Mouse (Mus musculus) adrenal gland, postnatal 10 days (tissue): ENCODE measurements around the gene Gm45808. TPM values are rescaled to one million over a fixed set of nuclear protein-coding genes. Genes with fewer than 3 reads are reported as not detected.

Experiments
- DNase-seq: peaks from one replicate; pipeline ENCODE4 v3.0.0; 2021; ENCODE audit warnings: mixed read lengths
- microRNA-seq: library from miRNA; unstranded; fragments of <30 nt; microRNA quantifications from one replicate; pipeline ENCODE4 v1.2.0, GENCODE M21; 2021
- total RNA-seq, 2 experiments: library from RNA; stranded (reverse); gene quantifications; 2 replicates each; pipeline ENCODE4 v1.2.3; 2021

The Gm45808 gene
- total RNA-seq, 2 experiments from 2014 or later: 26.0 to 27.9 TPM

DNA sequence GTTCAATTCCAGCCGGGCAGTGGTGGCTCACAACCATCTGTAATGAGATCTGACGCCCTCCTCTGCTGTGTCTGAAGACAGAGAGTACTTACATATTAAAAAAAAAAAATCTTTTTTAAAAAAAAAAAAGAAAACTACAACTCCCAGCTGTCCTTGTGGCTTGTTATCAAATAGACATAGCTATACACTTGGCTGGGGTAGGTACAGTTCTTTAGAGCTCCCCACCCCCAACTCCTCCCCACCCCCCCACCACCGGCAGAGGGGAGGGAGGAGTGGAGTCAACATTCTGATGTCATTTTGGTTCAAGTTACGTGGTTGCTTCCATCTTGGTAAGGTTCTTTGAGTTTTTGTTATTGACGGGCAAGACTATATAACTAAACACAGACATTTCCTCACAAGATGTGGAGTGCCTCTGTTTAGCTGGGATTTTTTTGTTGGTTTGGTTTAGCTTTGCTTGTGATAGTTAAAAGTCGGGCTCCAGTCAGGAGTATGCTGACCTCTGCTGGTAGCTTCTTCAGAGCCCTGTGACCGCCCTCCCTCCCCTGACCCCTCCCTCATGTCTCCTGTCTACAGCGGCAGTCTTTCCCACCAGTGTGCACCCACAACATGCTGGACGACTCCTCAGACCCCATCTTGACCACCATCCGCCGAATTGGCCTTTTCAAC, 39.2 kb downstream of the Gm45808 start:
- peak; percentile 66 for DNase-seq

DNA sequence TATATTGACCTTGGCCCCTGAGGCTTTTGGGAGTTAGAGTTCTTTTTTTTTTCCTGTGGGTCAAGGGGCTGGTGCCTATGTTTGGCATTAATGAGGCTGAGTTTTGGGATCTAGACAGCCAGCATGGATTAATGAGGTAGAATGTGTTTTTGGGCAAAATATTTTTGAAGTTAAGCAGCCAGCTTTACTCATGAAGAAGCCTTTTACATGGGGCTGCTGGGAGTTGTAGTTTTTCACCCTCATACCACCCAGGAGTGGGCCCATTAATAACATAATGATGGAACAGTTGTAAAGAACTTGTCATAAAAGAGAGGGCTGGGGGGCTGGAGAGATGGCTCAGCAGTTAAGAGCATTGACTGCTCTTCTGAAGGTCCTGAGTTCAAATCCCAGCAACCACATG, 40.0 kb downstream of the Gm45808 start:
- no peak for DNase-seq

DNA sequence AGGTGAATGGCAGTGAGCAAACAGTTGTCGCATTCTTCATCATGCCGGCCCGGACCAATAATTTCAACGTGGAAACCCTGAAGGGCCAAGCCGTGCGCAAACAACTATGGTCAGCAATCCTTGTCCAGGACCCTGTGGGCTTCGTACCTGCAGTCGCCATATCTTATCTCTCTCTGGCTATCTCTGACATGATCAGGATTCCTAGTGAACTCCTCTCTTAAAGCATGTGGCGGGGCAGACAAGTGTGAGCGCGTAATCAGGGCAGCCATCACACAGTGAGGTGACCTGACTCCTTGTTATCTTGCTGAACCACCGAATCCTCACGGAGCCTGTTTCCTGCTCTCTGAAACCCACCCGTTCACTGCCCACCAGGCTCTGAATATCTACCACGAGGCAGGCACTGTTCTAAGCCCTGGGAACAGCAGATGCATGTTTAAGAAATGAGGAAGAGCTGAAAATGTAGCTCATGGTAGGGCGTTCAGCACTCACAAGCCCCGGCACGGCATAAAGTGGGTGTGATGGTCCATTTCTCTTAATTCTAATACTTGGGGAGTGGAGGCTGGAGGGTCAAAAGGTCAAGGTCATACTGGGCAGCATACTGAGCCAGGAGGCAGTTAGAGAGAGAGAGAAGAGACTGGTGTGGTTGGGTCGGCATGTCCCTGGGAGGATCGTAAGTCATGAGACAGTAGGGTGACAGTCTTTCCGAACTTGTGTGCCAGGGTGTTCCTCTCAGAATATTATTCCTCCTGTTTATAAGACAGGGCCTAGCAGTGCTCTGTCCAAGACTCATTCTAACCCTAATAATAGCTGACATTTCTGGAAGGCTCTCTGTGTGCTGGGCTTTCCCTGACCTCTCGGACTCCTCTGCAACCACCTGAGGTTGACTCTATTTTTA, 42.8 kb downstream of the Gm45808 start:
- no peak for DNase-seq

DNA sequence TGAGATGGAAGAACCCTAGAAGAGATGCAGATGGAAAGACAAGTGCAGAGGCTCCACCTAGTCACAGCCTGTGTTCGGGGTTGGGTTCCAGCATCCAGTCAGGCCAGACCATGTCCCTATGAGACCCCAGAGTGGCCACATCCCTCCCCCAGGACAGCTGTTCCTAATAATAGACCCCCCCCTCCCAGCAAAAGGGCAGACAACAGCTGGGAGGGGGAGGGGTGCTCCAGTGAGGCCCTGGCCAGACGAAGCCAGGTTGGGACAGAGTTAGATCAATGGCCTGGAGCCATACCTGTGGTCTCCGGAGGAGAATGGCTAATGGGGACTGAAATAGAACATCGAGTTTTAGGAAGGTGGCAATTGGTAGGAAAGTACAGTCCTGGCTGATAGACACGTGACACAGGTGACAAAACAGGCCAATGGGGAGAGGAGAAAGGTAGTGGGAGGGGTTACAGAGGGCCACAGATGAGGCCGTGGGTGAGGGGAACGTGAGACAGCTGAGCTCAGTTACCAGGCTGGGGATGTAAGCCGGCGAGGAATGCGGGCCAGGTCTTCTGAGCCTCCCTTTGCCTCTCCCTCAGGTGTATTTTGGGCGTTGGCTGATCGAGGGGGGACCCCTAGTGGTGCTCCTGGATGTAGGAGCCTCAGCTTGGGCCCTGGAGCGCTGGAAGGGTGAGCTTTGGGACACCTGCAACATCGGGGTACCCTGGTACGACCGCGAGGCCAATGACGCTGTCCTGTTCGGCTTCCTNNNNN, 48.9 kb downstream of the Gm45808 start, which contains the start of gene Ruvbl2:
Ruvbl2 (minus strand) TSS at position 576 of the 756 bp plus-strand sequence.
- DNase-seq: no peak

DNA sequence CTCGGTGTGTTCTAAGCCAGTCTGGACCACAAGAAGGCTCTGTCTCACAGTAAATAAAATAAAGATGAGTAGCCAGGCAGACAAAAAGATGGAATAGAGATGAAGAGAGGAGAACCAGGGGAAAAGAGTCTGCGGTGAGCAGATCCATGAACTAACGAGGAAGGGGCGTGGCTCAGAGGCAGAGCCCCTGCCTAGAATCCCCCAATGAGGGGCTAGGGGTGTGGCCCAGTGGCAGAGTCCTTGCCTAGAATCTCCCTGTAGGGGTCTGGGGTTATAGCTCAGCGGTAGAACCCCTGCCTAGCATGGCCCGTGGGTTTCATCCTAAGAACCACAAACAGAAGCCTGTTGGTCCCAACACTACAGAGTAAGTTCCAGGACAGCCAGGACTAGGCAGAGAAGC, 49.6 kb downstream of the Gm45808 start:
- no peak for DNase-seq

DNA sequence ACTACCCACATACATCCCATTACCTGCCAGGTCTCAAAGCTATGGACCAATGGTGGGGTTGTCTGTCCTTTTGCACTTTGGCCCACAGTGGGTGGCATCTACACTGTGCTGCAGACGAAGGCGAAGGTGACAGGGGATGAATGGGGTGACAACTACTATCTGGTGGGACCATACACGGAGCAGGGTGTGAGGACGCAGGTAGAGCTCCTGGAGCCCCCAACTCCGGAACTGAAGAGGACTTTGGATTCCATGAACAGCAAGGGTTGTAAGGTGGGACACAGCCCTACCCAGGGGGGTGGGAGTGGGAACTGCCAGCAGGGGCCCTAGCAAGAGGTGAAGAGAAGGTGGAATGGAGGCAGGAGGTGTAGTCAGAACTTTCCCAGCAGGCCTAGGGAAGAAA, 50.2 kb downstream of the Gm45808 start:
- no peak for DNase-seq

DNA sequence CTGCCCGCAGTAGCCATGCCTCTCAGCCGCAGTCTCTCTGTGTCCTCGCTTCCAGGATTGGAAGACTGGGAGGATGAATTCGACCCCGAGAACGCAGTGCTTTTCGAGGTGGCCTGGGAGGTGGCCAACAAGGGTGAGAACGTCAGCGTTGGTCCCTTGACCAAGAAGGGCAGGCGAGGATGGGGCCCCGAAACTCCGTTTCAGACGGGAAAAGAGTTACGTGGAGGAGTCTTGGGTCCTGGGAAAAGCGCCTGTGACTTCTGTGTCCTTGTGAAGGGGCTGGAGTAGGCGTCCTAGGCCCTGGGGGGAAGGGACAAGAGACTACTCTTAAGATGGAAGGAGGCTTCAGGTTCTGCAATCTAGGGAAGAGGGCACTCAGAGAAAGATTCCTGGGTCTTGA, 51.6 kb downstream of the Gm45808 start:
- no peak for DNase-seq

DNA sequence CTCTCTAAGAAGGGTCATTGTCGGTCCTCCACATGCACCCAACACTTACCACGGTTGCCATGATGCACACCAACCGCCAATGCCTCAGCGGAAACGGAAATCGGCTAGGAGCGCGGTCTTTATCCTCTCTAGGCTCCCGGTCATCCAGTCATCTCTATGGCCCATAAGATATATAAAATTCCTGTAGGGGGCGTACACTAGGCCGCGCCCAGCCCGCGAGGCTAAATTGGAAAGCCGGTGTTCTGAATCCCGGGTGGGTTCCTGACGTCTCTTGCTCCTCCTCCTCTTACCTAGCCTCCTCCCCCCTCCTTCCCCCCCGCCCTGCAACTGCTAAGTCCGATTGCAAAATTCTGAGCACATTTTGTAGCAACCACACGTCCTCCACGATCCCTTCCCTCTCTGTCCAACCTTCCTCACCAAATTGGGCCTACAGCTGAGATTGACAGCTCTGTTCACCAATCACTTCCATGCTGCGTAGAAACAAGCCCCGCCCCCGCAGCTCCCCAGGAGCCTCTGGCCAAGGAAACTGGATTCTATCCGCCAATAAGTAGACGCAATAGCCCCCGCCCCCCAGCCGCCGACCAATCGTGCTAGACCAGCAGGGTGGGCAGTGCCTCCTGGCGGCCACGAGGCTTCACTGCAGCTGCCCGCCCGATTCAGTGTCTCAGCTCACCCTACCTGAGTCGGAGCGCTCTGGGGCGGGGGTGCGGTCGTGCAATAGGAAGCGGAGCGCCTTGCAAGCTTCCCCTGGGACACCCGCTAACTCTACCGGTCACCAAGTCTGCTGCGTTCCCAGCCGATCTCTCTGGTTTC, 52.2 kb downstream of the Gm45808 start, which contains the start of gene Gys1:
Gys1 (plus strand) TSS at position 642 of the 813 bp plus-strand sequence.
- DNase-seq: peak; percentile 100

DNA sequence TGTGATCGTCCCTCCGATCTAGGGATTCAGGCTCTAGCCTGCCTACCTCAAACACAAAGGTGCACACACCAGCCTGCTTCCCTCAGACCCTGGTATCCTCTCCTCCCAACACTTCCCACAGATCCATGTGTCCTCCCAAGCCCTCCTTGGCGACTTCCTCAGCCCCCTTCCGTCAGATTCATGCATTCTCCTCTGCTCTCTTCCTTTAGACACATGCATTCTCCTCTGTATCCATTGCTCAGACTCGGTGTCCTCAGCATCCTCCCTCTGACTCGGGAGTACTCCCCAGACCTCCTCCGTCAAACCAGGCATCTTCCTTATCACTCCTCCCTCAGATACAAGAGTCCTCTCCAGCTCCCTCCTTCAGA, 52.8 kb downstream of the Gm45808 start:
- DNase-seq: no peak

DNA sequence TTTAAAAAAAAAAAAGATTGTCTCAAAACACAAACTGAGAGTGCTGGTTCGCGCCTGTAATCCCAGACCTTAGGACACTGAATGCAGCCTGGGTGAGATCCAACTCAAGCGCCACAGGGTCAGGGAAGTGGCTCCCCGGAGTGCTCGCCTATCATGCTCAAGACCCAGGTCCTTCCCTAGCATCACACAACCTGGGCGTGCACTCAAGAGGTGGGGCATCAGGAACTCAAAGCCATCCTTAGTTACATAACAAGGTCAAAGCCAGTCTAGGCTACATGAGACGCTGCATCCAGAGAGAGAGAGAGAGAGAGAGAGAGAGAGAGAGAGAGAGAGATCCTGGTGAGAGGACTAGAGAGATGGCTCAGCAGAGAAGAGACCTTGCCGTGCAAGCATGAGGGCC, 60.1 kb downstream of the Gm45808 start:
- no peak for DNase-seq

DNA sequence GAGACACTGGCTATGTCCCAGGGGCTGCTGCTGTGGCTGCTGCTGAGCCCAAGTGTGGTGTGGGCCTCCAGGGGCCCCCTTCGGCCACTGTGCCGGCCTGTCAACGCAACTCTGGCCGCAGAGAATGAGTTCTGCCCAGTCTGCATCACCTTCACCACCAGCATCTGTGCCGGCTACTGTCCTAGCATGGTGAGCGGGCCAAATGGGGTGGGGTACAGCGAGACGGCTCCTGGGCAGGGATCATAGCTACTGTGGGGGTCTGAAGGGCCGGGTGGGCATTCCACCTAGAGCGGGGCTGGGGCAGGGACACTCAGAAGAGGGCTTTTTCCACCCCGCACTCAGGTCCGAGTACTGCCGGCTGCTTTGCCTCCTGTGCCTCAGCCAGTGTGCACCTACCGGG, 65.4 kb downstream of the Gm45808 start:
- DNase-seq: no peak

DNA sequence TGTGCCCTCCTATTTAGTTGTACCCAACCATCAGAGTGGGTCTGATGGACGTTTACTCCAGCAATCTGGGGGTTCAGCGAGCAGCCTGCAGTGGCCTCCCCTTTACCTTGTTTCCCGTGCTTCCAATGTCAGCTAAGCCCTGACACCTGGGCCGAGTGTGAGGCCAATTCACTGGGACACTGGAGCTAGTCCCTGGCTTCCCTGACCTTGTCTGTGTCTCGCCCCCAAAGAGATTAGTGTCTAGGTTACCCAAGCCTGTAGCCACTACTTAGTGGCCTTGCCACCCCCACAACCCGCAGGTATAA, 66.0 kb downstream of the Gm45808 start, which contains the start of gene Lhb:
Lhb (plus strand) TSS at position 206 of the 305 bp plus-strand sequence.
- DNase-seq: no peak

DNA sequence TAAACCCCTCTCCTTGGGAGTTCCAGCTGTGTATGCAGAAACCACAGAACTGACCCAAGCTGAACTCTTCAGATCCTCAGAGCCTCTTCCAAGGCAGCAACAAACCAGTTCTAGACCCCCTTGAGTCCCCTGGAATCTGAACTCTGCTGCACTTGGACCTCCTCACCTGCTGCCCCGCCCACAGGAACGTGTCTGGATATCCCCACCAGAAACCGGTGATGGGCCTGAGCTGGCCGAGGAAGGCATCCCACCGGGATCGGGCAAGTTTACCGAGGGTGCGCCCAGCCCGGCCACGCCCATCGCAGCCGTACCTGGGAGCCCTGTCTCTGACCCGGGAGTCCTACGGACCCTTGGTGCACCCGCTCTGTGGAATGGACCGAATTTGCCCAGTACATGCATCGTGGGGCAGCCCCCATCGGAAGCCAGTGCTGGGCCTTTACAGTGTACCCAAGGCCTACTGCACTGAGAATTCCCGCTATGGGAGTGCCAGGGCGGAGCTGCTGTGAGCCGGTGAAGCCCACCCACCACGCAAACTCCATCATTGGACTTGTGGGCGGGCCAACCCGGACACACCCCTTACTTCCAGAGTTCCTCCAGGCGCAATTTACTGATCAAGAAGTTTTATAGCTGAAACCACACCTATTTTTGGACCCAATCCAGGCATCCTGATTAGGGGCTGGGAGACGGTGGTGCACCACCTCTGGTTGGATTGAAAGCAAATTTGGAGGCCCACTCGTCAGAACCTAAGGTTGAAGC, 66.6 kb downstream of the Gm45808 start:
- DNase-seq: no peak

DNA sequence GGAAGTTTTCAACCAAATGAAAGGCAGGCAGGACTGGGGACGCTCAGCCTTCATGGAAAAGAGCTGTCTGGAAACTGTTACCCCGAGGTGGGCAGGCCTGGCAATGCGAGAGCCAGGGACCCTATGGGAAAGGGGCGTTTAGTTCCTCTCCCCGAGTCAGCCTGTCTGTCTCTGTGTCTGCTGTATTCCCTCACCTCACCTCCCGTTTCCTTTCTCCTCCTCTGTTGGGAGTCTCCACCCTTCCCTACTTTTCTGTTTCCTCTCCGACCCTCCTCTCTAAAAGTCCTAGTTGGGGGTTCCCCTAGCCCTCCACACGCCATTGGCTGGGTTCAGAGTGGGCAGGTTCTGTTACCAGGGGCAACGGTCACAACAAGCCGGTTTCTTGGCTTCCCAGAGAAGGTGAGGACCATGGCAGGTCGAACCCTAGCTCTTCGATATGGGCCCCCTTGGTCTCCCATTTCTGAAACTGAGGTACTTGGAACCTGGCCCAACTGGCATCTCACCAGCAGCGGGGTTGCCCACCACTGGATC, 68.6 kb downstream of the Gm45808 start:
- no peak for DNase-seq

Small RNA genes within 50 kb of the gene (microRNA-seq; reads per million reads assigned to microRNA genes)
- 2.3 reads per million for gene Gm22133

Other genes starting within 250 kb of the Gm45808 start
- gene Cd37, start 247.7 kb downstream of the Gm45808 start, total RNA-seq: 10 to 100 TPM; 13.9 to 17.6 TPM
- gene Slc6a16, start 245.7 kb downstream of the Gm45808 start, total RNA-seq: under 1 TPM in 1 of 2 experiments, not detected in 1; 0.12 TPM
- gene Slc6a21, start 209.3 kb downstream of the Gm45808 start, total RNA-seq: under 1 TPM in 1 of 2 experiments, not detected in 1; 0.42 TPM
- gene Trpm4, start 153.0 kb downstream of the Gm45808 start, total RNA-seq: 10 to 100 TPM; 15.9 to 26.8 TPM
- 10 to 100 TPM; 10.7 to 47.8 TPM for gene Hrc, start 151.5 kb downstream of the Gm45808 start, total RNA-seq
- gene Ppfia3, start 119.8 kb downstream of the Gm45808 start, total RNA-seq: 1 to 10 TPM; 1.9 to 3.0 TPM
- 1 to 10 TPM in 1 of 2 experiments, under 1 TPM in 1; 0.90 to 2.9 TPM for gene Lin7b, start 116.2 kb downstream of the Gm45808 start, total RNA-seq
- gene Snrnp70, start 91.1 kb downstream of the Gm45808 start, total RNA-seq: 100 to 1,000 TPM; 208 to 341 TPM
- 1 to 10 TPM in 1 of 2 experiments, under 1 TPM in 1; 0.75 to 2.6 TPM for gene Kcna7, start 81.2 kb downstream of the Gm45808 start, total RNA-seq
- gene Ntf5, start 73.1 kb downstream of the Gm45808 start, total RNA-seq: under 1 TPM; 0.12 to 0.33 TPM
- gene Lhb, start 66.0 kb downstream of the Gm45808 start, total RNA-seq: not detected
- 10 to 100 TPM; 66.7 to 92.5 TPM for gene Gys1, start 52.0 kb downstream of the Gm45808 start, total RNA-seq
- 10 to 100 TPM; 50.2 to 58.9 TPM for gene Ruvbl2, start 48.7 kb downstream of the Gm45808 start, total RNA-seq
- 100 to 1,000 TPM; 527 to 606 TPM for gene Ftl1, start 26.9 kb downstream of the Gm45808 start, total RNA-seq
- gene Bax, start 19.9 kb downstream of the Gm45808 start, total RNA-seq: 10 to 100 TPM; 52.7 to 53.6 TPM
- gene Tulp2, start 4.9 kb downstream of the Gm45808 start, total RNA-seq: under 1 TPM; 0.64 to 0.69 TPM
- 10 to 100 TPM; 42.4 to 47.3 TPM for gene Dhdh, start 2.0 kb upstream of the Gm45808 start, total RNA-seq
- 100 to 1,000 TPM; 175 to 201 TPM for gene Nucb1, start 23.6 kb upstream of the Gm45808 start, total RNA-seq
- gene Ppp1r15a, start 39.5 kb upstream of the Gm45808 start, total RNA-seq: 10 to 100 TPM; 28.0 to 48.2 TPM
- gene Plekha4, start 39.5 kb upstream of the Gm45808 start, total RNA-seq: 1 to 10 TPM; 5.4 to 9.2 TPM
- gene Hsd17b14, start 68.1 kb upstream of the Gm45808 start, total RNA-seq: 1 to 10 TPM in 1 of 2 experiments, under 1 TPM in 1; 0.93 to 1.4 TPM
- gene Bcat2, start 83.3 kb upstream of the Gm45808 start, total RNA-seq: 100 to 1,000 TPM; 114 to 118 TPM
- gene Fgf21, start 128.7 kb upstream of the Gm45808 start, total RNA-seq: 10 to 100 TPM in 1 of 2 experiments, 1 to 10 TPM in 1; 1.3 to 21.9 TPM
- under 1 TPM in 1 of 2 experiments, not detected in 1; 0.21 TPM for gene Fut1, start 130.5 kb upstream of the Gm45808 start, total RNA-seq
- gene Izumo1, start 135.0 kb upstream of the Gm45808 start, total RNA-seq: under 1 TPM; 0.39 to 0.73 TPM
- 10 to 100 TPM; 35.6 to 37.9 TPM for gene Rasip1, start 140.7 kb upstream of the Gm45808 start, total RNA-seq
- gene Mamstr, start 153.2 kb upstream of the Gm45808 start, total RNA-seq: 10 to 100 TPM in 1 of 2 experiments, 1 to 10 TPM in 1; 8.3 to 13.2 TPM
- gene Fut2, start 179.6 kb upstream of the Gm45808 start, total RNA-seq: not detected
- gene Ntn5, start 197.2 kb upstream of the Gm45808 start, total RNA-seq: under 1 TPM in 1 of 2 experiments, not detected in 1; 0.39 TPM
- gene Sec1, start 207.6 kb upstream of the Gm45808 start, total RNA-seq: under 1 TPM; 0.21 to 0.30 TPM
- 10 to 100 TPM in 1 of 2 experiments, 1 to 10 TPM in 1; 7.6 to 14.5 TPM for gene Car11, start 213.0 kb upstream of the Gm45808 start, total RNA-seq
- gene Dbp, start 218.3 kb upstream of the Gm45808 start, total RNA-seq: 10 to 100 TPM; 21.4 to 62.3 TPM
- gene Rpl18, start 228.6 kb upstream of the Gm45808 start, total RNA-seq: 1,000 to 10,000 TPM; 1,029 to 1,042 TPM
- 10 to 100 TPM; 28.0 to 28.8 TPM for gene Sphk2, start 231.2 kb upstream of the Gm45808 start, total RNA-seq
- under 1 TPM; 0.27 to 0.33 TPM for gene Fam83e, start 234.4 kb upstream of the Gm45808 start, total RNA-seq
- not detected for gene Spaca4, start 239.0 kb upstream of the Gm45808 start, total RNA-seq